Mouse (Mus musculus): ENCODE measurements around the gene Actrt3. TPM values are rescaled to one million over a fixed set of nuclear protein-coding genes. Genes with fewer than 3 reads are reported as not detected.

Actrt3 gene
- total and polyA plus RNA-seq, 3 experiments: not detected

GRCm38 (mm10) chr3:30635629-30636028, 35.9 kb upstream of the Actrt3 start:
- TF ChIP-seq POLR2A (IDR thresholded peaks at IDR 0.05; ENCODE audit: insufficient read depth, low read depth, low read length) (no peak), EP300 (IDR thresholded peaks at IDR 0.05; ENCODE audit: insufficient read depth, low read depth, low read length) (no peak), CTCF (IDR thresholded peaks at IDR 0.05) (no peak)
- H3K4me1 ChIP-seq (ENCODE audit: control insufficient read depth, insufficient read depth, low read length): no peaks in the 10 kb centered on the region
- H3K79me2 ChIP-seq (replicated peaks; ENCODE audit: control insufficient read depth, insufficient read depth, low read length): no peaks in the 10 kb centered on the region
- WGBS: 78% methylated on average over 4 of the region's 4 CpGs
- no peak overlapping the region for H3K9ac ChIP-seq (ENCODE audit: low read depth, low read length)
- no peak overlapping the region for H3K27ac ChIP-seq
- no peaks in the 10 kb centered on the region for H3K36me3 ChIP-seq (ENCODE audit: control insufficient read depth, insufficient read depth, low read length)
- no peak for DNase-seq
- H3K27me3 ChIP-seq (ENCODE audit: control insufficient read depth, insufficient read depth, low read length): no peaks in the 10 kb centered on the region
- intact Hi-C loops (cut with DNase I): no loop called here
- no peak overlapping the region for H3K4me3 ChIP-seq

- Histone ChIP-seq H3K27ac (no peak overlapping the region), H3K9ac (ENCODE audit: low read depth, low read length) (no peak overlapping the region), H3K36me3 (ENCODE audit: control insufficient read depth, insufficient read depth, low read length) (no peaks in the 10 kb centered on the region), H3K4me3 (no peak overlapping the region), H3K4me1 (ENCODE audit: control insufficient read depth, insufficient read depth, low read length) (no peaks in the 10 kb centered on the region), H3K27me3 (ENCODE audit: control insufficient read depth, insufficient read depth, low read length) (no peaks in the 10 kb centered on the region), H3K79me2 (replicated peaks; ENCODE audit: control insufficient read depth, insufficient read depth, low read length) (no peaks in the 10 kb centered on the region)
- TF ChIP-seq EP300 (IDR thresholded peaks at IDR 0.05; ENCODE audit: insufficient read depth, low read depth, low read length): no peak
- TF ChIP-seq POLR2A (IDR thresholded peaks at IDR 0.05; ENCODE audit: insufficient read depth, low read depth, low read length): no peak
- TF ChIP-seq CTCF (IDR thresholded peaks at IDR 0.05): no peak
- WGBS: 56% methylated on average over 3 of the region's 3 CpGs
- intact Hi-C loops (cut with DNase I): no loop called here
- no peak for DNase-seq
These were observed 33.9 kb upstream of the Actrt3 start for GRCm38 (mm10) chr3:30633681-30634080.

- H3K27me3 ChIP-seq (ENCODE audit: control insufficient read depth, insufficient read depth, low read length): no peaks in the 10 kb centered on the region
- intact Hi-C loops (cut with DNase I): no loop called here
- no peak overlapping the region for H3K27ac ChIP-seq
- H3K4me3 ChIP-seq: no peak overlapping the region
- no peaks in the 10 kb centered on the region for H3K36me3 ChIP-seq (ENCODE audit: control insufficient read depth, insufficient read depth, low read length)
- no peaks in the 10 kb centered on the region for H3K4me1 ChIP-seq (ENCODE audit: control insufficient read depth, insufficient read depth, low read length)
- no peaks in the 10 kb centered on the region for H3K79me2 ChIP-seq (replicated peaks; ENCODE audit: control insufficient read depth, insufficient read depth, low read length)
- no peak overlapping the region for H3K9ac ChIP-seq (ENCODE audit: low read depth, low read length)
- no peak for DNase-seq
- 62% methylated on average over 8 of the region's 8 CpGs for WGBS
- TF ChIP-seq EP300 (IDR thresholded peaks at IDR 0.05; ENCODE audit: insufficient read depth, low read depth, low read length) (no peak), CTCF (IDR thresholded peaks at IDR 0.05) (no peak), POLR2A (IDR thresholded peaks at IDR 0.05; ENCODE audit: insufficient read depth, low read depth, low read length) (no peak)
These were observed 20.4 kb upstream of the Actrt3 start for GRCm38 (mm10) chr3:30620132-30620531.

- 92% methylated on average over 4 of the region's 4 CpGs for WGBS
- no peak for DNase-seq
- intact Hi-C loops (cut with DNase I): no loop called here
- Histone ChIP-seq H3K36me3 (ENCODE audit: control insufficient read depth, insufficient read depth, low read length) (peaks cover 16% of the 10 kb centered on the region), H3K4me1 (ENCODE audit: control insufficient read depth, insufficient read depth, low read length) (peaks cover 2% of the 10 kb centered on the region), H3K9ac (ENCODE audit: low read depth, low read length) (no peak overlapping the region), H3K79me2 (replicated peaks; ENCODE audit: control insufficient read depth, insufficient read depth, low read length) (no peaks in the 10 kb centered on the region; the same call in none of the 2 replicates), H3K27me3 (ENCODE audit: control insufficient read depth, insufficient read depth, low read length) (no peaks in the 10 kb centered on the region), H3K27ac (no peak overlapping the region), H3K4me3 (no peak overlapping the region)
- TF ChIP-seq EP300 (IDR thresholded peaks at IDR 0.05; ENCODE audit: insufficient read depth, low read depth, low read length) (no peak), POLR2A (IDR thresholded peaks at IDR 0.05; ENCODE audit: insufficient read depth, low read depth, low read length) (no peak), CTCF (IDR thresholded peaks at IDR 0.05) (no peak)
These were observed 11.2 kb upstream of the Actrt3 start for GRCm38 (mm10) chr3:30610930-30611329.

- H3K79me2 ChIP-seq (replicated peaks; ENCODE audit: control insufficient read depth, insufficient read depth, low read length): peaks cover 1% of the 10 kb centered on the region
- H3K27me3 ChIP-seq (ENCODE audit: control insufficient read depth, insufficient read depth, low read length): no peaks in the 10 kb centered on the region
These were observed 9.3 kb upstream of the Actrt3 start for GRCm38 (mm10) chr3:30608999-30609398.

GRCm38 (mm10) chr3:30603256-30603655, 3.5 kb upstream of the Actrt3 start:
- Histone ChIP-seq H3K27ac (peak overlapping the region; percentile 96; the same call in 1 of the 2 replicates), H3K36me3 (ENCODE audit: control insufficient read depth, insufficient read depth, low read length) (peaks cover 11% of the 10 kb centered on the region), H3K4me1 (ENCODE audit: control insufficient read depth, insufficient read depth, low read length) (peaks cover 6% of the 10 kb centered on the region), H3K79me2 (replicated peaks; ENCODE audit: control insufficient read depth, insufficient read depth, low read length) (peaks cover 1% of the 10 kb centered on the region; the same call in 1 of the 2 replicates), H3K4me3 (peak overlapping the region; percentile 95), H3K27me3 (ENCODE audit: control insufficient read depth, insufficient read depth, low read length) (no peaks in the 10 kb centered on the region), H3K9ac (ENCODE audit: low read depth, low read length) (no peak overlapping the region)
- TF ChIP-seq EP300 (IDR thresholded peaks at IDR 0.05; ENCODE audit: insufficient read depth, low read depth, low read length) (no peak), CTCF (IDR thresholded peaks at IDR 0.05) (no peak), POLR2A (IDR thresholded peaks at IDR 0.05; ENCODE audit: insufficient read depth, low read depth, low read length) (no peak)
- DNase-seq: no peak
- 31% methylated on average over 10 of the region's 10 CpGs for WGBS
- intact Hi-C loops (cut with DNase I): loop anchor here (1.0 to 10.0 kb wide), 2 partner anchors 189 to 1792 kb away; partner anchors contain the start of genes Pik3ca and Sec62

More at GRCm38 (mm10) chr3:30608999-30609398, 9.3 kb upstream of the Actrt3 start:
- no peak for DNase-seq
- Histone ChIP-seq H3K9ac (ENCODE audit: low read depth, low read length) (no peak overlapping the region), H3K27ac (no peak overlapping the region), H3K4me3 (no peak overlapping the region), H3K4me1 (ENCODE audit: control insufficient read depth, insufficient read depth, low read length) (peaks cover 5% of the 10 kb centered on the region), H3K36me3 (ENCODE audit: control insufficient read depth, insufficient read depth, low read length) (peaks cover 18% of the 10 kb centered on the region)
- no peak for TF ChIP-seq CTCF (IDR thresholded peaks at IDR 0.05)
- no peak for TF ChIP-seq EP300 (IDR thresholded peaks at IDR 0.05; ENCODE audit: insufficient read depth, low read depth, low read length)
- TF ChIP-seq POLR2A (IDR thresholded peaks at IDR 0.05; ENCODE audit: insufficient read depth, low read depth, low read length): no peak
- WGBS: 78% methylated on average over 3 of the region's 3 CpGs
- intact Hi-C loops (cut with DNase I): loop anchor here (5.0 to 10.0 kb wide), 2 partner anchors 203 to 1786 kb away; partner anchors contain the start of gene Pik3ca

Measured in heart, adult 2 months (tissue).